Mouse (Mus musculus) thymus, postnatal 0 days (tissue): ENCODE measurements around the gene Trpc1. TPM values are rescaled to one million over a fixed set of nuclear protein-coding genes. Genes with fewer than 3 reads are reported as not detected.

Experiments used
- DNase-seq: peaks from one replicate; pipeline ENCODE4 v3.0.0-alpha.2; 2015; ENCODE audit warnings: low spot score
- polyA plus RNA-seq: library from polyadenylated mRNA; unstranded; fragments of >200 nt; fragmentation: Nextera tagmentation; extraction: Ambion mirVana; gene quantifications from 2 replicates; pipeline ENCODE4 v1.2.1, GENCODE M21; 2015

Trpc1 gene
- polyA plus RNA-seq: 1.0 and 1.1 TPM in 2 replicates

DNA sequence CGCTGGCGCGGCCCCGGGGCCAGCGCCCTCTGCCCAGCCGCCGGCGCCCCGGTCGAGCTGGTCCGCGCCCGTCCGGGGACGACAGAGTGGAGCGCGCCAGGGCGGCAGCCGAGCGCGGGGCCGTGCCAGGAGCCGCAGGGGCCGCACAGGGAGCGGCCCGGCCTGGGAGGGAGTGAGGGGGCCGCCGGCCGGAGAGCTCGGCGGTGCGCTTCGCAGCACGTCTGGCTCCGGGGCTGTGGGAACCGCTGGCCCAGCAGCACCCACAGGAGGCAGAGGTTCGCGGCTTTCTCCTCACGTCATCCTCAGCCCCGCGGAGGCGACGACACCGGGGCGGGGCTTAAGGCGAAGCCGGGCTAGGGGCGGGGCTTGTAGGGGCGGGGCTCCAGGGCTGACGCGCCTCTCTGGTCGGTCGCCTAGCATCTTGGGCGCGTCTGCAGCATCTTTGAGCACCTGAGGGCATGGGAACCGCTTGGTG lies at the start of gene Trpc1:
Trpc1 (minus strand) TSS at position 339 of the 475 bp plus-strand sequence.
- DNase-seq: peak; percentile 81

GRCm38 (mm10) chr9:95796323-95796722 lies 46.1 kb upstream of the Trpc1 start:
- no peak for DNase-seq

- DNase-seq: no peak
Observed at GRCm38 (mm10) chr9:95795844-95796243, 45.7 kb upstream of the Trpc1 start.

DNA sequence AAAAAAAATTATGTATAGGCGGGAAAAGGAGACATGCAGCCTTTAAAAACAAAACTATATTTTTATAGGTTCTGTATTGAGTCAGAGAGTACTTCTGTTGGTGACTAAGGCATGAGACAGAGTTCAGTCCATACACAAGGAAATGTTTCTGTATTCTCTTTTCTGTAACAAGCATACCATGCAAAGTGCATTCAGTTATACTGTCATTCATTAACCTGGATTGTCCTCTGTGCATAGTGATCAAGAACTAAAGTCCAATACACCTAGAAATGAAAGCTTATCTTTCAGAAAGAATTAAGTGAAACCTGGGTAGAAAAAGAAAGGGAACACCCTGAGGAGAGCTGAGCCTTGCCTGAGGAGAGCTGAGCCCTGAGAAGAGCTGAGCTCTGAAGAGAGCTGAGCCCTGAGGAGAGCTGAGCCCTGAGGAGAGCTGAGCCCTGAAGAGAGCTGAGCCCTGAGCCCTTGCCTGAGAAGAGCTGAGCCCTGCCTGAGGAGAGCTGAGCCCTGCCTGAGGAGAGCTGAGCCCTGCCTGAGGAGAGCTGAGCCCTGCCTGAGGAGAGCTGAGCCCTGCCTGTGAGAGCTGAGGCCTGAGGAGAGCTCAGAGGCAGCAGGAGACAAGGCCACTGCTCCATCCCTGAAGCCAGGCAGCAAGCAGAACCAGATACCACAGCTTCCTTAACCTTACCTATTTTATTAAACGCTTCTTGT lies 45.1 kb upstream of the Trpc1 start:
- DNase-seq: no peak

DNA sequence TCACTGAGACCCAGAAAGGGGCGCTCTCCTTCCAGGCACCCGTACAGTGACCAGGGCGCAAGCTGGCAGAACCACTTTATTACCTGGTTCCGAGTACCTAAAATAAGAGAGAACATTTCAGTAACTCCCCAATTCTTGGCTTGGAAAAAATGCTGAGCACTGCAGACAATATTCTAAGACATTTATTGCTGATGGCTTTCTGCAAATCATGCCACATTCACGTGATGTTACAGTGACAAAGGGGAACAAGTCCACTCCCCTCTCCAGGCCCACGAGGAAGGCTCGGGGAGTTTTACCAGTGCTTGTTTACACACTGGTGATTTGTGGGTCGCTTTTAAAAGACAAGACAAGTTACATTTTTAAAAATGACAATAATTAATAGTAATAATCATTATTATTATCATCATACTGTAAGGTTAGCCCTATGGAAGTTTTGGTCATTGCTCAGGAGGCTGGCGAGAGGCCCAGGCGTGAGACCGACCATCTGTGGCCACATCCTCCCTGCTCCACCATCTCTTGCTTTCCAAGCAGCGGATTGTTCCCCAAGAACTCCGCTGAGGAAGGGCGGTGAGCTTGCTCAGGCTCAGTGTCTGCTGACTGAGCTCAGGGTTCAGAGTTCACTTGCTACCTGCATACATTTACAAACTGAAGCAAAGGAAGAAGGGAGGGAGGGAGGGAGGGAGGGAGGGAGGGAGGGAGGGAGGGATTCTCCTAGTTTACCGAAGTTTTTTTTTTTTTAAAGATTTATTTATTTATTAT lies 44.0 kb upstream of the Trpc1 start:
- DNase-seq: no peak

DNA sequence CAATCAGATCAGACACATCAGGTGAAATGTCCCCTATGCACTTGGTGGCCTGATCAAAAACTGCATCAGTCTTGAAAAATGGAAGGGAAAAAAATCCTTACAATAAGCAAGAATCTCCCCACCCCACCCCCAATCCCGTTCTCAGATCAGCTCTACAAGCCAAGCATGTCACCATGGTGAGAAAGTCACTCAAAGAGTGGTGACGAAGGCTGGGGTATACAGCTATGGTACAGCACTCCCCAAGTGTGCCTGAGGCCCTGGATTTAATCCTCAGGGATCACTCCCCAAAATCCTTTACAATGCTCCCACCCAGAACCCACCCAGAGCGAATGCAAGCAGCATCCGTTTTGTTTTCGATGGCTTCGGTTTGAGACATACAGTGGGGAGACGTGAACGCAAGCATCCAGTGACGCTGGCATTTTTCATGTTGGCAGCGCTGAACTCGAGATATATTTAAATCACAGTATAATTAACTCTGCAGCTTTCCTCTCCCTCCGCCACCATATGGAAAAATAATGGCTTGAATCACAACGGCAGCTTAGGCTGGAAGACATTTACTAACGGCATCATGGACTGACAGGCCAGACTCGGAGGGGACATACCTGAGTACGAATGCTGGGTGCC lies 34.8 kb upstream of the Trpc1 start:
- no peak for DNase-seq

DNA sequence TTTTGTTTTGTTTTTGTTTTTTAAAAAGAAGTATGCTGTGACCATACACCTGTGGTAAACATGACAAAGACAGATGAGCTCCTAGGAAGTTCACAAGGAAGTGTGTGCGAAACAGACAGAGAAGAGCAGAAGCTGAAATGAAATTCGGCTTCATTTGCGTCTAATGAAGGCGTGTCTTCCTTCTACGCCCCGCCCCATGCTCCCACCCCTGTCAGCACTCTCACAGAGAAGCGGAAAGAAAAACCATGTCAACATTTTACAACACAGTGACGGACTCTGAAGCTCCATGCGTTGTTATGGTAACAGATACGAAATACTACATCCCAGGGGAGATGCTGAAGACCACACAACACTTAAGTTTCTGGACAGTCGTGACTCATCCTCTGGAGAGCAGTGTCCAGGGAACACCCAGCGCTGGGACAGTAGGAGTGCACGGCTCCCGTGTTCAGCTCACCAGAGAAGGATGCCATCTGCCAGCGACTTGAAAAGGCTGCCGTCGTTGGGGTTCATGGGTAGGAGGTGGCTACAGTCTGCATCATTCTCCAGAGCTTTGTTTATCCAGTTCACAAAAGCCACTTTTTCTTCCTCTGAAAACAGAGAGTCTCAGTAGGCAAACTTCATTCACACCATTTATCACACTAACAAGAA lies 33.6 kb upstream of the Trpc1 start:
- no peak for DNase-seq

DNA sequence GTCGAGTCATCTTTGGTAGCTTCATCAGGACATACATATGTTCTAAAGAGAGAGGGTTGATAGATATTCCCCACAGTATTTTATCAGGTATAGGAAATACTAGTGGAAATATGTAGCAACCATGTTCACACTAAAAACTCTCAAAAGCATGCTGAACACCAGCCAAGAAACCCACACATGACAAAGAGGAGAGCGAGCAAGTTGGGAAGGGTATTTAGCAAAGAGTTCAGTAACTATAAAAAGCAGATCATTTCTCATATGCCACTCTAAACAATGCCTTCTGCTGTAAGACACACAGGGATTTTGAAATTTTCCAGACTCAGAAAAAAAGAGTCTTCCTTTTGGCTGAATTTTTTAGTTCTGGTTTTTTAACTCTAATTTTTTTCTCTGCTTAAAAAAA lies 21.5 kb upstream of the Trpc1 start:
- DNase-seq: no peak

DNA sequence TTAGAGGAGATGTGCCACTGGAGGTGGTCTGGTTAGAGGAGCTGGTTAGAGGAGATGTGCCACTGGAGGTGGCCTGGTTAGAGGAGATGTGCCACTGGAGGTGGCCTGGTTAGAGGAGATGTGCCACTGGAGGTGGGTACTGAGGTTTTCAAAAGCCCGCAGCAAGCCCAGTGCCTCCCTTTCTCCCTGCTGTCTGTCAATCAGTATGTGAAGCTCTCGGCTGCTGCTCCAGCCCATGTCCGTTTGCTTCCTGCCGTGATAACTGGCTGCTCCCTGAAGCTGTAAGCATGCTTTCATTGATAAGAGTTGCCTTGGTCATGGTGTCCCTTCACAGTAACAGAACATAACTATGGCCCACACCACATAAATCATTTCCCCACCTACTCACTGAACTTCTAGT lies 13.0 kb upstream of the Trpc1 start:
- DNase-seq: no peak

- DNase-seq: no peak
Observed at GRCm38 (mm10) chr9:95762228-95762627, 12.1 kb upstream of the Trpc1 start.

- no peak for DNase-seq
Observed at GRCm38 (mm10) chr9:95761381-95761780, 11.2 kb upstream of the Trpc1 start.

DNA sequence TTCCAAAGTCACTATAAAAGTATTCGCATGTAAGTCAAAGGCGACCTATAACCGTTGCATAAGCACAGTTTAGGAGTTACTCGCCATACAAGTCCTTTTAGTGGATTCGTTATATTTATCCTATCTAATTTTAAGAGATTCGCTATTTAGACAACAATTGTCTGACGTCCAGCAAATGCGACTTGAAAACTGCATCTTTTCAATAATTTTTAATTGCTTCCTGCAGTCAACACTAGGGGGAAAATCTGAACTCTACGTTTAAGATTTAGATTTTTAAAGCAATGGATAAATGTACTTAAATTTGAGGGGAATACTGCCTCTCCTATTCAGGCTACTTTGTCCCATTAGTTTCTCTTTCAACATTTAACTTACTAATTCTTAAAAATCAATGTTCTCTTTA lies 571 bp upstream of the Trpc1 start:
- no peak for DNase-seq

DNA sequence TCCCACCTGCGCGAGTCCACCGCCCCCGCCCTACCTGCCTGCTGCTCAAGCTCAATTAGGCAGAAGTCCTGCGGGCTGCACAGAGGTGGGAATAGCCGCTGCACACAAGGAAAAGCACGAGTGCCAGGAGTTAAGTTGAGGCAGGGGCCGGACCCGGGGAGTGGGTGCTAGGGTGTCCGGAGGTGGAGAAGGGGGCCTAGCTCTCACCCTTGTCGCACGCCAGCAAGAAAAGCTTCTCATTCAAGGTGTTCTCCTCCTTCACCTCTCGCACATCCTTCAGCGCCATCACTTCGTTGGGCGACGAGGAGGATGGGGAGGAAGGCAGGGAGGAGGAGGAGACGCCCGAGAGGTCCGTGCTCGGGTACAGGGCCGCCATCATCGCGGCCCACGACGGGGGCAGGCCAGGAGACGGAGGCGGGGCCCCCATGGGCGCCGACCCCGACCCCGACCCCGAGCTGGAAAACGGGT lies 680 bp downstream of the Trpc1 start:
- DNase-seq: no peak

DNA sequence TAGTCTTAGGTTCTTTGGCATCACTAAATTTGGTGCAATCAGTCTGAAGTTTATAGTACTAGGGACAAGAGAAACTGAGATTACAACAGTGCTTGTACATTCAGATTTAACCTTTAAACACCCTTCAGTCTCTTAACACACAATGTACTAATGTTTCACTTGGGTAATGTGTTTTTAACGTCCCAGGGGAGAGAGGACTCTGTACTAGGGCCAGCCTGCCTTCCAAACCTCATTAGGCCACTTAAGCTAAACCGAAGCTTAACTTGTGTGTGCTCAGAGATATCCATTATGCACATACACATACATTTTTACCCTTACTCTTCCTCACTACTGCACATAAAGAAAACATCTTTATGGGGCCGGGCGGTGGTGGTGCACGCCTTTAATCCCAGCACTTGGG lies 2.9 kb downstream of the Trpc1 start:
- no peak for DNase-seq

- DNase-seq: no peak
Observed at GRCm38 (mm10) chr9:95744845-95745613, 5.1 kb downstream of the Trpc1 start.

DNA sequence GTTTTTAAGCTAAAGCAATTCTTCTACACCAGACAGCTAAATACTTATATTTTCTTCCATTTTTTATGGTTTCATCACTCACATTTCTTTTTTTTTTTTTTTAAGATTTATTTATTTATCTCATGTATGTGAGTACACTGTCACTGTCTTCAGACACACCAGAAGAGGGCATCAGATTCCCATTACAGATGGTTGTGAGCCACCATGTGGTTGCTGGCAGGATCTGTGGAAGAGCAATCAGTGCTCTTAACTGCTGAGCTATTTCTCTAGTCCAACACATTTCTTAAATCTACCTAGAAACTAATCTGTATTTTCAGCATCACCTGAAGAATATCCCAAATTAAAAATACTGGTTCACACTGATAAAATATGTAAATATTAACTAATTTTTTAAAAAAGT lies 13.9 kb downstream of the Trpc1 start:
- no peak for DNase-seq

DNA sequence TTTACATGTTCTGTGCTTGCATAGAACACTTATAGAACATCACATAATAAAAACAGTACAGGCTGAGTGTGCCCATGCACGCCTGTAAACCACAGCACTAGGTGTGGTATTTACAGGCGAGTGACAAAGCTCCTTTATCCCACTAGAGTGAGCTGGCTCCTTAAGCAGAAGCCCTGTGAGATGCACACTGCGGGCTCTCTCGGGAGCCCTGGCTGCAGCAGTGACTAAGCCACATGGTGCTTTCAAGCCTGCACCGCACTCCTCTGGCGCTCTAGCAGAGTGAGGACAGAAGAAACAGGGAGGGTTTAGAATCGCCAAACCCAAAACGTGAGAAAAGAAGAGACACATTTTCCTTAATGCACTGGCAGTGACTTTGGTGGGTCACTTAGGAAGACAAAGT lies 37.6 kb downstream of the Trpc1 start:
- no peak for DNase-seq

GRCm38 (mm10) chr9:95708943-95709342 lies 41.2 kb downstream of the Trpc1 start:
- no peak for DNase-seq

DNA sequence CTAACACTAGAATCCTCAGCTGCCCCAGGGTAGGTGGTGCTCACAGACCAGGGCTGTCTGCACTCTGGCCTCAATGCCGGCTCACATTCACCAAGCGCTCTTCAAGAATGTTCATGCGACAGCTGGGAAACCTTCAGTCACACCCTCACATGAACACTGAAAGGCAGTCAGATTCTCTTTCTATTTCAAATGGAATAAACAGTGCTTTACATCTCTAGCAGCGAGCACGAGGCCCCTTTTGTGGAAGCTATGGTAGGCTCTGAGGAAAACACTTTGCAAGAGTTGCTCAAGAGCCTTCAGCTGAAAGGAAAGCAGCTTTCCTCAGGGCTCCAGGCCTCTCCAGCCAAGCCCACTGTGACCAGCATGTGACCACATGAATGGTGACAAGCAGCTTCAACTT lies 44.8 kb downstream of the Trpc1 start:
- no peak for DNase-seq

DNA sequence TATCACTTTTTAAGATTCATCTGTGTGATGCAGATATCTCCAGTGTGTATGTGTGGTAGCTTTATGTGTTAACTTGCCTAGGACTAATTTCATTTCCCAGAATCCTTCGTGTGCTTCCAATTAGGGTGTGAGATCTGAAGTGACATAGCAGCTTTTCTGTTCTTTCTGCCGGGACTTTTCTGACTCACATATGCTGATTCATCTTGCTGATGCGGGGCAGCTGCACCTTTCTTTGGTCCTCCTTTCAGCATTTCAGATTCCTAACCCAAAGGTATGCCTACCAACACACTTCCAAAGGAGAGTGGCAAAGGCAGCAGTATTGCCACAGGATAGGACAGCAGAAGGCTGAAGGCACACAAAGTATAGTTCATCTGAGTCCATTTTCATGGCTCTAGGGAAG lies 46.1 kb downstream of the Trpc1 start:
- no peak for DNase-seq

DNA sequence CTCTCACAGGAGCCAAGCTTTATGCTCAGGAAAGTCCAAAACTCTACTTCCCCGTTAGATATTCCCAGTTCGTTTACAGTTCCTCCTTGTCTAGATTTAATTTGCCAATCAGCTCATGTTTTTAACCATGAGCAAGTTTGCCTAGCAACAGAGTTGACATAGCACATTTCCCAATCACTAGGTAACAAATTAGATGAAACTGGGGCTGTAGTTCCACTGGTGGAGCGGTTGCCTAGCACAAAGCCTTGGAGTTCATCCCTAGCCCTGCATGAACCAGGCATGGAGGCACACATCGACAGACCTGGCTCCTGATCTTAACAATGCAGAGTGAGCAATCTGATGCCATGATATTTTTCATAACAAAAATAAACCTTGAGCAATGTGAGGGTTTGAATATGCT lies 50.9 kb downstream of the Trpc1 start:
- DNase-seq: no peak
